Mouse (Mus musculus) liver, embryonic 11.5 days (tissue): ENCODE measurements around the gene Nxnl2. TPM values are rescaled to one million over a fixed set of nuclear protein-coding genes. Genes with fewer than 3 reads are reported as not detected.

Experiments
- ATAC-seq: fragments of 200-750 bp; cut with Nextera tagmentation; replicated peaks from 2 replicates; pipeline ENCODE4 v1.8.0; 2017; ENCODE audit warnings: moderate number of reproducible peaks, mild to moderate bottlenecking, moderate TSS enrichment, moderate library complexity; ENCODE audit not compliant: low FRiP score
- DNase-seq: peaks from one replicate; pipeline ENCODE4 v3.0.0-alpha.2; 2017; ENCODE audit warnings: low spot score
- H3K27ac ChIP-seq: fragments of 300-500 bp; sonication (generic); 2 replicates; pipeline ENCODE4 v1.5.1; 2014; ENCODE audit warnings: mild to moderate bottlenecking, low read depth, low read length, control low read depth
- H3K27me3 ChIP-seq: fragments of 300-500 bp; sonication (generic); replicated peaks from 2 replicates; pipeline ENCODE4 v1.6.1; 2014; ENCODE audit warnings: low read length, mixed read lengths; ENCODE audit not compliant: control insufficient read depth, insufficient read depth
- H3K36me3 ChIP-seq: fragments of 300-500 bp; sonication (generic); 2 replicates; pipeline ENCODE4 v1.6.1; 2014; ENCODE audit warnings: mild to moderate bottlenecking, low read length, moderate library complexity, mixed read lengths; ENCODE audit not compliant: control insufficient read depth, insufficient read depth
- H3K4me1 ChIP-seq: fragments of 300-500 bp; sonication (generic); replicated peaks from 2 replicates; pipeline ENCODE4 v1.6.1; 2014; ENCODE audit warnings: low read length, mixed read lengths; ENCODE audit not compliant: control insufficient read depth, insufficient read depth
- H3K4me2 ChIP-seq: fragments of 300-500 bp; sonication (generic); 2 replicates; pipeline ENCODE4 v1.6.1; 2014; ENCODE audit warnings: mild to moderate bottlenecking, control low read depth, moderate library complexity
- H3K4me3 ChIP-seq: fragments of 300-500 bp; sonication (generic); 2 replicates; pipeline ENCODE4 v1.5.1; 2014; ENCODE audit warnings: low read depth, low read length, control low read depth
- H3K9ac ChIP-seq: fragments of 300-500 bp; sonication (generic); 2 replicates; pipeline ENCODE4 v1.6.1; 2014; ENCODE audit warnings: low read depth, low read length, control low read depth
- H3K9me3 ChIP-seq: fragments of 300-500 bp; sonication (generic); 2 replicates; pipeline ENCODE4 v1.6.1; 2016; ENCODE audit warnings: low read length, inconsistent platforms, mixed read lengths; ENCODE audit not compliant: control insufficient read depth
- WGBS: fragments of 180-500 bp; shearing (Covaris S2); extraction: QIAGEN DNeasy Blood & Tissue Kit; methylation state at CpG from one replicate; pipeline ENCODE4 v1.1.7; 2014; 5-methylcytosine and 5-hydroxymethylcytosine counted together
- polyA plus RNA-seq: library from polyadenylated mRNA; unstranded; fragments of >200 nt; fragmentation: Nextera tagmentation; extraction: Ambion mirVana; gene quantifications from 2 replicates; pipeline ENCODE4 v1.2.1, GENCODE M21; 2014

Gene Nxnl2
- polyA plus RNA-seq: 0.27 and 0.43 TPM in 2 replicates

DNA sequence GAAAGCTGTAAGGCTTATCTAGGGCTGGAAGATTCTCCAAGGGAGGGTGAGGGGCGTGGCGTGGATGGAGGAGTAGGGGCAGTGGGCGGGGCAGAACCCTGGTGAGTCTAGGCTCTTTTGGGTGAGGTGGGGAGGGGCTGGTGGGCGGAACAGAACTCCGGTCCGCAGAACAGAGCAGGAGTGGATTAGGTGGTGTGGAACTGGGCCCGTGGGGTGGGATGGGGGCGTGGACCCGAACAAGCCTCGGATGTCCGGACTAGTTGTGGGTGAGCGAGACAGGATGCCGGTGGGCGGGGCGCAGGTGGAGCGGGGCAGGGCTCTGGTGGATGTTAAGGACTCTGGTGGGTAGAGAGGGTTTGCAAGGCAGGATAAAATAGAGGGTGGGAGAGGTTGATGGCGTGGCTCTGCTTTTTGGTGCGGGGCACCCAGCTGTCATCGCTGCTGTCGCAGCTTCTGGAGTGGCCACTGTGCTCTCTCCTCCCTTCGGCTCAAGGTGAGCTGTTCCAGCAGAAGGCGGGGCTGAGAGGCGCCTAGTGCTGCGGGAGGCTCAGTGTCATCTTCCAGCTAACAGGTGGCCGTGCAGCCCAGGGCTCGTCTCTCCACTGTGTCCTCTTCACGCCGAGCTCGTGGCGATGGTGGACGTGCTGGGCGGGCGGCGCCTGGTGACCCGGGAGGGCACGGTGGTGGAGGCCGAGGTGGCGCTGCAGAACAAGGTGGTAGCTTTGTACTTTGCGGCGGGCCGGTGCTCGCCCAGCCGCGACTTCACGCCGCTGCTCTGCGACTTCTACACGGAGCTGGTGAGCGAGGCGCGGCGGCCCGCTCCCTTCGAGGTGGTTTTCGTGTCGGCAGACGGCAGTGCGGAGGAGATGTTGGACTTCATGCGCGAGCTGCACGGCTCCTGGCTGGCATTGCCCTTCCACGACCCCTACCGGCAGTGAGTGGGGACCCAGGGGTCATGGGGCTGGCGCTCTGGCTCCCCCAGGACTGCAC lies at the start of gene Nxnl2:
Nxnl2 (plus strand) TSS at position 332 of the 990 bp plus-strand sequence.
- Histone ChIP-seq H3K9me3 (0 out of 2 replicates have a peak, but pooled peaks cover 3% of the 10 kb centered on the region), H3K27ac (no peak within 1 kb of the TSS), H3K4me2 (peak within 1 kb of the TSS; percentile 94), H3K27me3 (peaks cover 23% of the 10 kb centered on the region), H3K36me3 (no peaks in the 10 kb centered on the region), H3K4me1 (no peaks in the 10 kb centered on the region; the same call in 1 of the 2 replicates), H3K9ac (no peak within 1 kb of the TSS; the same call in 1 of the 2 replicates), H3K4me3 (peak within 1 kb of the TSS; percentile 48)
- ATAC-seq (peak; percentile 63), DNase-seq (peak; percentile 53)
- 1% methylated on average over 64 of the region's 64 CpGs for WGBS

DNA sequence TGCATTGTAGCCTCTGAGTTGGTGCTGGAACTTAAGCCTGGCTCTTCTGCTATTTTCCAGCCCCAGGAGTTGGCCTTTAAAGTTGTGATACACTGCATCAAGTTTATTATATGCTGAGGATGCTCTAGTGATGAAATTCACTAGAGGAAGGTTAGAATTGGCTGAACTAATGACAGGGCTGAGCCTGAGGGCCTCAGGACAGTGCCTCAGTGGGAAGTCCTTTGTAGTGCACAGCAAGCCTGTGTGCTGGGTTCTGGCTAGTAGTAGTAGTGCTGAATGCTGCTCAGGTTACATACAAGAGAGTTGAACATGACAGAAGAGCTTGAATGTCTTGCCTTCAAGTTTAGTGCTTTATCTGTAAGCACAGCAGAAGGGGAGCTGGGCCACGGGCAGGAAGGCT lies 48.9 kb upstream of the Nxnl2 start:
- Histone ChIP-seq H3K9ac (no peak overlapping the region), H3K9me3 (no peaks in the 10 kb centered on the region), H3K4me1 (peaks cover 36% of the 10 kb centered on the region), H3K4me3 (no peak overlapping the region), H3K4me2 (no peak overlapping the region), H3K27me3 (no peaks in the 10 kb centered on the region), H3K36me3 (no peaks in the 10 kb centered on the region), H3K27ac (no peak overlapping the region)
- 26% methylated on average over 1 of the region's 1 CpGs for WGBS
- DNase-seq (no peak), ATAC-seq (no peak)

DNA sequence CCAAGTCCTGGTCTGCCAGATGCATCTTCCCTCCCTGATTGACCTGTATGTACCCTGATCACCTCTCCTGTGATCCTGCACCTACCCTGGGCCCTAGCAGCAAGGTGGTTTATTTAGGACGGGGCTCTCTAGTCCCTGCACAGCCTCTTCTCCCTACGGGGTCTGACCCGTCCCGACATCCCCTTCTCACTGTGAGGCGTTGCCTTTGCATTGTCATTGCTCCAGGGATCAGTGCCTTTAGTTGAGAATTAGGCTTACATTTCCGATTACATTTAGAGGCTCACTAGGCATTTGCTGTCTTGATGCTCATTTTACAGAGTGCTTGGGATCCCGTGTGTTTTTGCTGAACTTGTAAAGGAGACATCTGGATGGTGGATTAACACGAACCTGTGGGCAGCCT lies 48.1 kb upstream of the Nxnl2 start:
- Histone ChIP-seq H3K4me3 (no peak overlapping the region), H3K36me3 (no peaks in the 10 kb centered on the region), H3K9ac (no peak overlapping the region), H3K9me3 (no peaks in the 10 kb centered on the region), H3K27me3 (no peaks in the 10 kb centered on the region), H3K4me2 (no peak overlapping the region), H3K27ac (no peak overlapping the region), H3K4me1 (peaks cover 36% of the 10 kb centered on the region)
- ATAC-seq: no peak
- DNase-seq: no peak
- WGBS: 85% methylated on average over 8 of the region's 8 CpGs

GRCm38 (mm10) chr13:51125357-51125756 lies 45.5 kb upstream of the Nxnl2 start:
- no peaks in the 10 kb centered on the region for H3K36me3 ChIP-seq
- H3K4me1 ChIP-seq: peaks cover 27% of the 10 kb centered on the region
- no peaks in the 10 kb centered on the region for H3K27me3 ChIP-seq
- 74% methylated on average over 8 of the region's 8 CpGs for WGBS
- DNase-seq (no peak), ATAC-seq (no peak)
- no peak overlapping the region for H3K9ac ChIP-seq
- no peaks in the 10 kb centered on the region for H3K9me3 ChIP-seq
- no peak overlapping the region for H3K4me2 ChIP-seq
- no peak overlapping the region for H3K4me3 ChIP-seq
- H3K27ac ChIP-seq: no peak overlapping the region

DNA sequence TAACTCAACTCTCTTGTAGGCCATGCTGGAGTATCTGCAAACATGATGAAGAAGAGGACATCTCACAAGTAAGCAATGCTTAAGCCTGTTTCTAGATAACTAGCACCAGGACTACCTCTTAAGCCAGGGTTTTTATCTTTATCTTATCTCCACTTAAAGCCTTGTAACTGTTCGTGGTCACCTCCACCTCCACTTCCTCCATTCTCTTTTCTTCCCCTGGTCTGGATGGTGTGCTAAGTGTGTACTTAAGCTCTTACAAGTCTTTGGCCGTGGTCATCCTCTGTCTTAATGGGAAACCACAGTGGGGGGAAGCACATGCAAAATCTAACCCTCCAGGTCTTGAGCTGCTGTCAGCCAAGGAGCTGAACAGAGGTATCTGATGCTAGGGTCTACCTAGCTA lies 42.9 kb upstream of the Nxnl2 start:
- Histone ChIP-seq H3K27me3 (no peaks in the 10 kb centered on the region), H3K27ac (no peak overlapping the region), H3K9me3 (no peaks in the 10 kb centered on the region), H3K9ac (no peak overlapping the region), H3K4me2 (no peak overlapping the region), H3K4me1 (peaks cover 10% of the 10 kb centered on the region), H3K4me3 (no peak overlapping the region), H3K36me3 (peaks cover 2% of the 10 kb centered on the region; the same call in 1 of the 2 replicates)
- WGBS: 39% methylated on average over 2 of the region's 2 CpGs
- no peak for ATAC-seq
- no peak for DNase-seq

DNA sequence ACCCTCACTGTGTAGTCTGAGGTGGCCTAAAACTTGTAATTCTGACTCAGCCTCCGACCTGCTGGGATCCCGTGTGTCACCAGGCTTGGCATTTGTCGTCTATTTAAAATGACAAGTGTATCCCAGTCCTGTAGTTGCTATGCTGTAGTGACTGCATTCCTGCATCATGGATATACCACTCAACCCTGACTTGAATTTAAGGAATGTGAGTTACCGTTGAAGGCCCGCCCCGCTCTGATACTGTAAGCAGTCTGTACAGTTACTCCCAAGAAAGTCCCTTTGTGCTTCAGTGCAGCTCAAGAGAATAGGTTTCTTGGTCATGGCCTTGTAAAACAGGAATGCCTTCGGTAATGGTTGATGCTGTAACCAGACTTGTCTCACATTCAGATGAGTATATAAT lies 42.4 kb upstream of the Nxnl2 start:
- Histone ChIP-seq H3K4me2 (no peak overlapping the region), H3K27ac (no peak overlapping the region), H3K36me3 (peaks cover 2% of the 10 kb centered on the region; the same call in 1 of the 2 replicates), H3K9me3 (no peaks in the 10 kb centered on the region), H3K9ac (no peak overlapping the region), H3K27me3 (no peaks in the 10 kb centered on the region), H3K4me3 (no peak overlapping the region), H3K4me1 (peaks cover 10% of the 10 kb centered on the region)
- WGBS: 93% methylated on average over 7 of the region's 7 CpGs
- ATAC-seq (no peak), DNase-seq (no peak)

- ATAC-seq (no peak), DNase-seq (no peak)
- Histone ChIP-seq H3K4me2 (no peak overlapping the region), H3K36me3 (peaks cover 5% of the 10 kb centered on the region; the same call in 1 of the 2 replicates), H3K27ac (no peak overlapping the region), H3K4me3 (no peak overlapping the region), H3K4me1 (no peaks in the 10 kb centered on the region), H3K27me3 (no peaks in the 10 kb centered on the region), H3K9ac (no peak overlapping the region), H3K9me3 (no peaks in the 10 kb centered on the region)
- WGBS: 76% methylated on average over 10 of the region's 10 CpGs
Observed at GRCm38 (mm10) chr13:51131179-51131578, 39.6 kb upstream of the Nxnl2 start.

DNA sequence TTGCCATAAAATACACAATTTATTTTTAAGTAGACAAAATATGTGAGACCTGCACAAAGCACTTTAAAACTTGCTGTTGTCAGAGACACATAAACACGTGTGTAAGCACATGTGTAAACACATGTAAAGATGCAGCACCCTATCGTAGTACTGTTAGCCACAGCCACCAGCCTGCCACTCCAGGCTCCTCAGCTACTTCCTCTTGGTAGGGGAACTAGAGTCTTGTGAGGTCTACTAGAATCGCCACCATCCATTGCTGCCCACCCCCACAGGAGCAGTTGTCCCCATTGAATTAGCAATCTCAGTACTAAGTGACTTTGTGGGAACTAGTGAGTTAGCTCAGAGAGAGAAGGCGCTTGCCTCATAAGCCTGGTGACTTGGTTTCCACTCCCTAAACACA lies 34.5 kb upstream of the Nxnl2 start:
- 70% methylated on average over 4 of the region's 4 CpGs for WGBS
- H3K36me3 ChIP-seq: peaks cover 9% of the 10 kb centered on the region; the same call in 1 of the 2 replicates

More for the DNA sequence above, 34.5 kb upstream of the Nxnl2 start:
- H3K9ac ChIP-seq: no peak overlapping the region
- no peaks in the 10 kb centered on the region for H3K27me3 ChIP-seq
- ATAC-seq (no peak), DNase-seq (no peak)
- peaks cover 3% of the 10 kb centered on the region; the same call in 1 of the 2 replicates for H3K4me1 ChIP-seq
- no peak overlapping the region for H3K4me2 ChIP-seq
- no peaks in the 10 kb centered on the region for H3K9me3 ChIP-seq
- no peak overlapping the region for H3K4me3 ChIP-seq
- H3K27ac ChIP-seq: no peak overlapping the region
